Mouse (Mus musculus): ENCODE data around the gene Fcgbp.

GRCm38 (mm10) chr7:28165406-28165805, 94.4 kb downstream of the Fcgbp start:
- peak; percentile 18; the same call in 1 of the 2 replicates for TF ChIP-seq CTCF (IDR thresholded peaks at IDR 0.05; ENCODE audit: control insufficient read depth, insufficient read depth, low read length)
- no peak for TF ChIP-seq POLR2A (IDR thresholded peaks at IDR 0.05; ENCODE audit: borderline replicate concordance, control insufficient read depth, low read depth, low read length)
